Mouse (Mus musculus): ENCODE measurements around the gene Serpine2. TPM values are rescaled to one million over a fixed set of nuclear protein-coding genes. Genes with fewer than 3 reads are reported as not detected.

Gene Serpine2
- polyA plus RNA-seq, 1 experiment from 2014 or later: 99.0 TPM

DNA sequence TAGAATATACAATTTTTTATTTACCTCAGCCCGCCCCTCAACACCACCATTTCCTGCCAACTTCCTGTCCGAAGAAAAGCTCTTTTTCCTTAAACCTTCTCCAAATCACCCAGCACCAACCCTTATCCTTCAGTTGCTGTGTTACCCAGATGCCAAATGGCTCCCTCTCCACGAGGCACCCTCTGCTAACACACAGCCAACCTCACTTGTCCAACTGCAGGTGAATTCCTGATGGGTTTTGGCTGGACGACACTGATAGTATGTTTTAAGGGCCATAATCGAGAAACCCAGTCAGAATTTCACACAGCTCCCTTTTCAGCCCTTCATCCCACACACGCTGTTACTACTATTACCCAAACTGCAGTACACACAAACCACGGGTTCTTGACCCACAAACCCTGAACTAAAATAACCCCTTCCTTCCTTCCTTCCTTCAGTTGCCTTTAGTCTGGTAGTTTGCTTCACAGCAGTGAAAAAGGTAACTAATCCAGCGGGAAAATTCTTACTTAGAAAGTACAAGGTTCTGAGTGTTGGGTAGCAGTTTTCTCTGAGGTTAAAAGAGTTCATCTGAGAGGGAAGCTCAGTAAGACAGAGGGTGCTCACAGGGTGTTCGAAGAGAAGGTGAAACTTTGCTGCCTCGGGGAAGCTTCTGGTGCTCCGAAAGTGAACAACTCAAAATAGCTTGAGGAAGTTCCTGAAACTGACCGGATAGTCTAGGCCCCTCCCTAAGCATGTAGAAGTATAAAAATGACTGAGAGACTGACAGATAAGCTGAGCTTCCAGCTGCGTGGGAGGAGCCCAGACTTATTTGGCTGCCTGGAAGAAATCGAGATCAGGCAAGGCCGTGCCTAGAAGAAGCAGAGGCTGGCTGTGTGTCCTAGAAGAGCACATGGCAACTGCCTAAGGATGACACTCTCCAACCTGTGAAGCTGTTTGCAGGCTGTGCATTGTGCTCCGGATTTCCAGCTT lies 98.4 kb downstream of the Serpine2 start:
- Histone ChIP-seq H3K27ac (no peak overlapping the region; the same call in 1 of the 2 replicates), H3K36me3 (no peaks in the 10 kb centered on the region), H3K9ac (no peak overlapping the region), H3K9me3 (no peaks in the 10 kb centered on the region), H3K4me1 (peaks cover 15% of the 10 kb centered on the region), H3K4me2 (peak overlapping the region; percentile 83), H3K4me3 (replicated peaks) (peak overlapping the region; percentile 92), H3K27me3 (replicated peaks) (no peaks in the 10 kb centered on the region)
- ATAC-seq (ENCODE audit: insufficient read depth, low FRiP score, low read depth): no peak; the same call in 1 of the 2 replicates
- WGBS: 48% methylated on average over 16 of the region's 16 CpGs

DNA sequence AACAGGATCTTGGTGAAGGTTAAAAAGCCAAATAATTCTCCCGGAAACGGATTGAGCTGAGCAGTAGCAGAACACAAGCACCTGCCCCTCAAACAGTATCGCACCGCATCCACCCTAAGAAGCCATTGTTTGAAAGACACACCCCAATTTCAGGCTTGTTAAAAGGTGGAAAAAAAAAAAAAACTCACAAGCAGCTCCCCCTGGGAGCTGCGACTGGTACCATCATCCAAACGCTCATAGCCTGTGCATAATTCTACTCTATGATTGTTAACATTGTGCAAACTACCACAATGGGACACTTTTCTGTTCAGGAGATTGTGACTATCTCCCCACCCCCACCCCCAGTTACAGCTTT lies 99.1 kb downstream of the Serpine2 start:
- peaks cover 15% of the 10 kb centered on the region for H3K4me1 ChIP-seq

DNA sequence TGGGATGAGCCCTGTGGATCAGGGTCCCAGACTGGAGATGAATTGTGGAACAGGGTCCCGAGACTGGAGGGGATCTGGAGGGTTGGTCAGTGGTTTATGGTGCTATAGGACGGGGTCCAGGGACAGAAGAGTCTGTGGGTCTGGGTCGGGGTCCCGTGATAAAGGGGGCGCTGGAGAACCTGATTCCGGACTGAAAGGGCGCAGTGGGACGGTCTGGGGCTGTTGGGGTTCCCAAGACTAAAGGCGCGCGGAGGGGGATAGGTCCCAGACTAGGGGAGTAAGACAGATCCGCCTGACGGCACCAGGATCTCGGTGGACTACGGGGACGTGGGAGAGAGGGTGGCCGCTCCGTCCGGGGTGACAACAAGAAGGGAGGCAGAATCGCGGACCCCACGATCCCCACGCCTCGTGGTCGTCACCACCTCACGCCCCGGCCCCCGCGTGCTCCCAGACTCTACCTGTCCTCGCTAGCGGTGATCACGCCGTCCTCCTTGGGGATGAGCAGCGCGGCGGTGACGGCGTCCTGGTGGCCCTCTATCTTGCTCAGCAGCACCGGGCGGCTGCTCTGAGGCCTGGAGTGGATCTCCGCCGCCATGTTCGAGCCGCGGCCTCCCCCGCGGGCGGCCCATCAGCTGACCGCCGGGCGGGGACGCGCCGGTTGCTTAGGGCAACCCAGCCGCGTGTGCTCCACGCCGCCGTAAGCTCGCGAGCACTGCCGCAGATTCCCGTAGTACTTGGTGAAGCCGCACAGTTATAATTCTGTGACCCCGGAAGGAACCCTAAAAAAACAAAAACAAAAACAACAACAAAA lies 99.7 kb downstream of the Serpine2 start:
- H3K4me2 ChIP-seq: peak overlapping the region; percentile 83
- peaks cover 15% of the 10 kb centered on the region for H3K4me1 ChIP-seq
- H3K4me3 ChIP-seq (replicated peaks): peak overlapping the region; percentile 92
- peak overlapping the region; percentile 74 for H3K9ac ChIP-seq
- peak overlapping the region; percentile 11; the same call in 1 of the 2 replicates for H3K27ac ChIP-seq
- no peaks in the 10 kb centered on the region for H3K36me3 ChIP-seq
- peak; percentile 94 for ATAC-seq (ENCODE audit: insufficient read depth, low FRiP score, low read depth)
- no peaks in the 10 kb centered on the region for H3K9me3 ChIP-seq
- under 1% methylated on average over 65 of the region's 65 CpGs for WGBS
- H3K27me3 ChIP-seq (replicated peaks): no peaks in the 10 kb centered on the region

More for the DNA sequence above, 99.1 kb downstream of the Serpine2 start:
- H3K27ac ChIP-seq: no peak overlapping the region
- H3K9me3 ChIP-seq: no peaks in the 10 kb centered on the region
- H3K9ac ChIP-seq: no peak overlapping the region
- peak overlapping the region; percentile 92 for H3K4me3 ChIP-seq (replicated peaks)
- H3K27me3 ChIP-seq (replicated peaks): no peaks in the 10 kb centered on the region
- under 1% methylated on average over 6 of the region's 6 CpGs for WGBS
- H3K36me3 ChIP-seq: no peaks in the 10 kb centered on the region
- 0 out of 2 replicates have a peak, but pooled peaks have one; percentile 6 for ATAC-seq (ENCODE audit: insufficient read depth, low FRiP score, low read depth)
- H3K4me2 ChIP-seq: peak overlapping the region; percentile 83

DNA sequence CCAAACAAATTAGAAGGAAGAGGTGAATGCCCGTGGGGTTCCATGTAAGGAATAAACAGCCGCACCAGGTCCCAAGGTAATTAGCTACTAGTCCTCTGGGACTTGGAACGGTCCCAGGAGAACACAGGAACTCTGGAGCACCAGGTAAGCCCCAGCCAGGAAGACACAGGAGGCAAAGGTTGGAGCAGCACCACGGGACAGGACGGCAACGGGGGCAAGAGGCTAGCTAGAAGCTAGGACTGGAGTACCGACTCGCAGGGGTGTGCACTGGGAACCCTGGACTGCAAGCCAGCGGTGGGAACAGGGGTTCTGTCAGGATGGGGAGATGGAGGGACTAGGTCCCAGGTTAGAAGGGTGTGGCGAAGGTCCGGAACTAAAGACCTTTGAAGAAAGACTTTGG lies 100.3 kb downstream of the Serpine2 start:
- Histone ChIP-seq H3K4me3 (replicated peaks) (peak overlapping the region; percentile 92), H3K27me3 (replicated peaks) (no peaks in the 10 kb centered on the region), H3K27ac (no peak overlapping the region), H3K4me2 (peak overlapping the region; percentile 83), H3K36me3 (no peaks in the 10 kb centered on the region), H3K9ac (peak overlapping the region; percentile 74), H3K9me3 (no peaks in the 10 kb centered on the region), H3K4me1 (peaks cover 15% of the 10 kb centered on the region)
- peak; percentile 4; the same call in 1 of the 2 replicates for ATAC-seq (ENCODE audit: insufficient read depth, low FRiP score, low read depth)
- WGBS: 11% methylated on average over 11 of the region's 11 CpGs

DNA sequence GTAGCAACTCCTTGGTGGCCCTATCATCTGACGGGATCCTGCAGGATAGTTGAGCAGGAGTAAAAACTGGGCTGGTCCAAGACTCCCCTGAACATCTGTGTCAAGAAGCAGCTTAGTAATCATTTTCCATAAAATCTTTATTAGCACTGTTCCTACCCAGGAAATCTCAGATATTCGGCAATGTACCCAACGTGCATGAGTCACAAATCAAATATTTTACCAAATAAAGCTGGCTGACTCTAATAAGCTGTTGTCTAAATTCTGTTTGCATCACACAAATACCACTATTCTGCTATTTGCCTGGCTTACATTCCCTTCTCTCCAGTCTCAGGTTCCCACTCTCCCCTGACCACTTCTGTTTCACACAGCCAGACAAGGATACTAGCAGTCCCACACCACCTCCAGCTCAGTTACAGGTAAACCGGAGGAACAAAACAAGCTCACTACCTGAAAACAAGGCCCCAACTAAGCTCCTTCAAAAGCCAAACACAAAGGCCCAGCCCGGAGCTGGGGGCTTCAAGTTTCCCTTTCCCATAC lies 101.5 kb downstream of the Serpine2 start:
- Histone ChIP-seq H3K36me3 (no peaks in the 10 kb centered on the region), H3K4me3 (replicated peaks) (no peak overlapping the region), H3K27me3 (replicated peaks) (no peaks in the 10 kb centered on the region), H3K9ac (no peak overlapping the region), H3K4me1 (peaks cover 15% of the 10 kb centered on the region), H3K4me2 (peak overlapping the region; percentile 25), H3K27ac (no peak overlapping the region), H3K9me3 (no peaks in the 10 kb centered on the region)
- no peak for ATAC-seq (ENCODE audit: insufficient read depth, low FRiP score, low read depth)
- WGBS: 65% methylated on average over 5 of the region's 5 CpGs

DNA sequence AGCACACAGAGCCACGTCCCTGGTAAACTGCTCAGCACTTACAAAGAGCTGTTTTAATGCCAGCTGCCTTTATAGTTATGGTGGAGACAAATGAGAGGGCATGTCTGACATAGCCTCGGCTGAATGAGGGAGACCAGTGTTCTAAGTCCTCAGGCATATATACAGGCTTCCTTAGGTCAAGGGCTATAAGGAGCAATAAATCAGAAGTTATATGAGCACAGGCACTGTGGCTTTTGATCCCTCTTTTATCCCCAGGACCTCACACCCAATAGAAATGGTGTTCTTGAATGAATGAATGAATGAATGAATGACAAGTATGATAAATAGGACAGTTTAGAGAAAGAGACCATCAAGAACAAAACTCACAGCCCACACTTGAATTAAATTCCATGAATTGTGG lies 102.0 kb downstream of the Serpine2 start:
- Histone ChIP-seq H3K9me3 (no peaks in the 10 kb centered on the region), H3K4me3 (replicated peaks) (no peak overlapping the region), H3K27me3 (replicated peaks) (no peaks in the 10 kb centered on the region), H3K36me3 (no peaks in the 10 kb centered on the region), H3K4me1 (peaks cover 15% of the 10 kb centered on the region), H3K27ac (no peak overlapping the region), H3K9ac (no peak overlapping the region), H3K4me2 (no peak overlapping the region)
- WGBS: 48% methylated on average over 2 of the region's 2 CpGs
- no peak for ATAC-seq (ENCODE audit: insufficient read depth, low FRiP score, low read depth)

DNA sequence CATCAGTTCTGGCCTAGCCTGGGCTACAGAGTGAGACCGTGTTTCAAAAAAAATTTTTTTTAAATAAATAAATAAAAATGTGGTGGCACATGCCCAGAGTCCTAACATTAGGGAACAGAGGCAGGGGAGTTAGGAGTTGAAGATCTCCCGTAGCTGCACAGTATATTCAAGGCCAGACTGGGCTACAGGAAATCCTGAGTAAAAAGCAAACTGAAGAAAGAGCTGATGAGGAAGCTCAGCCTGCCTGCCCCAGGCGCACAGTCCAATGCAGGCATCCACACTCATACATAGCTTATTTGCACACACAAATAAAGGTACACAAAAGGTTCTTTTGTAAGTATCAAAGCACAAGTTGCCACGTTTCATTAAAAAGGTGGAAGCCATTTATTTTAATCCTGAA lies 103.4 kb downstream of the Serpine2 start:
- Histone ChIP-seq H3K36me3 (no peaks in the 10 kb centered on the region), H3K4me3 (replicated peaks) (no peak overlapping the region), H3K27me3 (replicated peaks) (no peaks in the 10 kb centered on the region), H3K4me1 (peaks cover 15% of the 10 kb centered on the region), H3K27ac (0 out of 2 replicates have a peak overlapping the region, but pooled peaks have one; percentile 6), H3K4me2 (no peak overlapping the region), H3K9ac (no peak overlapping the region), H3K9me3 (no peaks in the 10 kb centered on the region)
- ATAC-seq (ENCODE audit: insufficient read depth, low FRiP score, low read depth): no peak
- WGBS: 67% methylated on average over 4 of the region's 4 CpGs

DNA sequence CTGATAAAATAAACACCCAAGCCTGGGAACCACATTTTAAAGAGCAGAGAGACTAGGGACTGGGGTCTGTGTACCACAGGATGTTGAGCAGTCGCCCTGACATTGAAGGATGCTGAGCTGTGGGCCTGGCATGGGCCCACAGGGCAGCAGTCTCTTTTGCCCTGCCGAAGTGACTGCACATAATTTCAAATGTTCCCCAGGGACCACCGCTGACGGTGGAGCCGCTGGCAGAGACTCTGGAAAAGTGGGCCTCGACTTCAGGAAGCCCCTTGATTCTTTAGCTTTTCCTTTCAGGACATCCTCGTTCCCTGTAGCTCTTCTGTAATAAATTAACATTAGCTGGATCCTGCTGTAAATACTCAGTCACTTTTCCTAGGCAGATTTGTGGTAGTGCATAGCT lies 103.8 kb downstream of the Serpine2 start:
- H3K27me3 ChIP-seq (replicated peaks): no peaks in the 10 kb centered on the region
- H3K36me3 ChIP-seq: no peaks in the 10 kb centered on the region
- ATAC-seq (ENCODE audit: insufficient read depth, low FRiP score, low read depth): no peak
- H3K4me2 ChIP-seq: no peak overlapping the region
- H3K4me1 ChIP-seq: peaks cover 12% of the 10 kb centered on the region
- no peaks in the 10 kb centered on the region for H3K9me3 ChIP-seq
- WGBS: 56% methylated on average over 7 of the region's 7 CpGs
- H3K27ac ChIP-seq: 0 out of 2 replicates have a peak overlapping the region, but pooled peaks have one; percentile 6
- H3K4me3 ChIP-seq (replicated peaks): no peak overlapping the region
- H3K9ac ChIP-seq: no peak overlapping the region

DNA sequence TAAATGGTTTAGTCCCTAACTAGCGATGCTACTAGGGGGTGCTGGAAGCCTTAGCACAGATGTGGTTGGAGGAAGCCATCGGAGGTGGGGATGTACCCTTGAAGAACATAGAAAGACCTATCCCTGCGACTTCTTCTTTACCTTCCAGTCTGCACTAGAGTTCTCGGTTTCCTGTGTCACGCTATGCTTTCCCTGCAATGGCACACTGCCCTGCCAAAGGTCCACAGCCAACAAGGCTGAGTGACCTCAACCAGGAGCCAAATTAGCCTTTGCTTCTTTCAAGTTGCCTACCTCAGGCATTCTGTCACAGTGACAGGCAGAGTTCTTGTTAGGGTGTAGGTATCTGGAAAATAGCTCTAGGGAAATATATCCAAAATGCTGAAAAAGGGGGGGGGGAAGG lies 104.6 kb downstream of the Serpine2 start:
- Histone ChIP-seq H3K9me3 (no peaks in the 10 kb centered on the region), H3K4me2 (no peak overlapping the region), H3K4me3 (replicated peaks) (no peak overlapping the region), H3K4me1 (peaks cover 8% of the 10 kb centered on the region; the same call in 1 of the 2 replicates), H3K27ac (no peak overlapping the region), H3K36me3 (no peaks in the 10 kb centered on the region), H3K27me3 (replicated peaks) (no peaks in the 10 kb centered on the region), H3K9ac (no peak overlapping the region)
- 87% methylated on average over 5 of the region's 5 CpGs for WGBS
- ATAC-seq (ENCODE audit: insufficient read depth, low FRiP score, low read depth): no peak

DNA sequence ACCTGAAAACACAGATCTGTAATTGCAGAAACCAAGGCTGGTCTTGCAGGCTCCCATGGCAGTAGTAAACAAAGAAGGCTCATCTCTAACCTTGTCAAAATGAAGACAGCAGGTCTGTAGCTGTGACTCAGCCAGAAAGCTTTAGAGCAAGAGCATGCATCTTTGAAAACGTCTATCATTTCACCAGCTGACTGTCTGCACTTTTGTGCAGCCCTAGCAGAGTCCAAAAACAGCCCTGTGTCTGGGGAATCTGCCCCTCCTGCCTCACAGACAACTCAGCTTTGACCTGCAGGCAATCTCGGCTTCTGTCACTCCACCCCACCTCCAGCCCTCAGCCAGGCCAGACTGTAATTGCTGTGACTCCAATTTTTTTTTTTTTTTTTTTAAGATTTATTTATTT lies 105.6 kb downstream of the Serpine2 start:
- no peak overlapping the region for H3K27ac ChIP-seq
- H3K9ac ChIP-seq: no peak overlapping the region
- no peak overlapping the region for H3K4me3 ChIP-seq (replicated peaks)
- 0 out of 2 replicates have a peak, but pooled peaks cover 4% of the 10 kb centered on the region for H3K4me1 ChIP-seq
- H3K4me2 ChIP-seq: no peak overlapping the region
- no peaks in the 10 kb centered on the region for H3K36me3 ChIP-seq
- WGBS: 51% methylated on average over 2 of the region's 2 CpGs
- H3K27me3 ChIP-seq (replicated peaks): no peaks in the 10 kb centered on the region
- no peaks in the 10 kb centered on the region for H3K9me3 ChIP-seq
- no peak for ATAC-seq (ENCODE audit: insufficient read depth, low FRiP score, low read depth)

DNA sequence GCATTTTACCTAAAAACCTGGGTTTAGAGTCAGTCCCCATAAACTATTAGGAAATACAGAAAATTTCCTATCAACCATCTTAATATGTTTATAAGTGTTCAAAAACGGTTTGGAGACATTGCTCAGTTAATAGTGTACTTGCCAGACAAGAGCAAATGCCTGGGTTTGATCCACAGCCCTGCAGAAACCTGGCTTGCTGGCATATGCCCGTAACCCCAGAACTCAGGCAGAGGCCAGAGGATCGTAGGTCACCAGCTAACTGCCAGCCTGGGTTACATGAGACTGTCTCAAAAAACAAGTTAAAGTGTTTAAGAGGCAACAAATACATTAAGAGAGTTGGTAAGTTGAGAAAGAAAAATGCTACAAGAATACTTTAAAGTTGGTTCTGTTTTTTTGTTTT lies 106.0 kb downstream of the Serpine2 start:
- Histone ChIP-seq H3K4me1 (0 out of 2 replicates have a peak, but pooled peaks cover 4% of the 10 kb centered on the region), H3K4me2 (no peak overlapping the region), H3K27ac (no peak overlapping the region), H3K27me3 (replicated peaks) (no peaks in the 10 kb centered on the region), H3K36me3 (no peaks in the 10 kb centered on the region), H3K4me3 (replicated peaks) (no peak overlapping the region), H3K9me3 (no peaks in the 10 kb centered on the region), H3K9ac (no peak overlapping the region)
- WGBS: 82% methylated on average over 3 of the region's 3 CpGs
- ATAC-seq (ENCODE audit: insufficient read depth, low FRiP score, low read depth): no peak
